Mouse (Mus musculus) MEL (cell line): ENCODE results near the gene Med27.

Experiments
- CHD2 ChIP-seq: IDR thresholded peaks from 2 replicates; pipeline ENCODE4 v1.6.1; 2011; ENCODE audit warnings: low read length, improper control_type of control experiment
- CTCF ChIP-seq, 3 experiments: IDR thresholded peaks in 2 of 3; conservative IDR thresholded peaks in 1 of 3; 2 replicates each; pipeline ENCODE4 v1.5.1; 2011 to 2012; ENCODE audit warnings: low read length in 3 of 3, low read depth in 2 of 3, mild to moderate bottlenecking in 2 of 3, improper control_type of control experiment in 1 of 3, inconsistent platforms in 1 of 3, mixed read lengths in 1 of 3, moderate library complexity in 1 of 3; ENCODE audit not compliant: control insufficient read depth in 1 of 3, insufficient read depth in 1 of 3, poor library complexity in 1 of 3, severe bottlenecking in 1 of 3
- ELF1 ChIP-seq: IDR thresholded peaks from 2 replicates; pipeline ENCODE4 v1.6.1; 2014; ENCODE audit warnings: low read depth, mild to moderate bottlenecking, inconsistent platforms, low read length, improper control_type of control experiment, moderate library complexity
- EP300 ChIP-seq, 2 experiments: IDR thresholded peaks; 2 replicates each; pipeline ENCODE4 v1.6.1; 2011; ENCODE audit warnings: improper control_type of control experiment in 2 of 2, low read length in 2 of 2, low read depth in 1 of 2, mild to moderate bottlenecking in 1 of 2
- HCFC1 ChIP-seq: IDR thresholded peaks from 2 replicates; pipeline ENCODE4 v1.6.1; 2012; ENCODE audit warnings: low read depth, mild to moderate bottlenecking, inconsistent platforms, low read length, improper control_type of control experiment, moderate library complexity
- MYB ChIP-seq: IDR thresholded peaks from 2 replicates; pipeline ENCODE4 v1.6.1; 2011; ENCODE audit warnings: mild to moderate bottlenecking, low read depth, low read length, improper control_type of control experiment
- POLR2A ChIP-seq, 2 experiments: IDR thresholded peaks; 2 replicates each; pipeline ENCODE4 v1.6.1; 2011 to 2012; ENCODE audit warnings: low read length in 2 of 2, mild to moderate bottlenecking in 2 of 2, control low read depth in 1 of 2, improper control_type of control experiment in 1 of 2, low read depth in 1 of 2, moderate library complexity in 1 of 2; ENCODE audit not compliant: control insufficient read depth in 1 of 2, insufficient read depth in 1 of 2, poor library complexity in 1 of 2
- SMC3 ChIP-seq: IDR thresholded peaks from 2 replicates; pipeline ENCODE4 v1.6.1; 2011; ENCODE audit warnings: low read depth, low read length, improper control_type of control experiment
- TCF12 ChIP-seq: IDR thresholded peaks from 2 replicates; pipeline ENCODE4 v1.6.1; 2014; ENCODE audit warnings: low read depth, mild to moderate bottlenecking, inconsistent platforms, low read length, improper control_type of control experiment, moderate library complexity
- USF1 ChIP-seq: IDR thresholded peaks from 2 replicates; pipeline ENCODE4 v1.6.1; 2014; ENCODE audit warnings: low read depth, mild to moderate bottlenecking, inconsistent platforms, low read length, improper control_type of control experiment, moderate library complexity
- USF2 ChIP-seq, 2 experiments: IDR thresholded peaks; 2 replicates each; pipeline ENCODE4 v1.6.1; 2011 to 2012; ENCODE audit warnings: improper control_type of control experiment in 2 of 2, low read length in 2 of 2, borderline replicate concordance in 1 of 2, inconsistent platforms in 1 of 2, low read depth in 1 of 2, mild to moderate bottlenecking in 1 of 2; ENCODE audit not compliant: insufficient read depth in 1 of 2

DNA sequence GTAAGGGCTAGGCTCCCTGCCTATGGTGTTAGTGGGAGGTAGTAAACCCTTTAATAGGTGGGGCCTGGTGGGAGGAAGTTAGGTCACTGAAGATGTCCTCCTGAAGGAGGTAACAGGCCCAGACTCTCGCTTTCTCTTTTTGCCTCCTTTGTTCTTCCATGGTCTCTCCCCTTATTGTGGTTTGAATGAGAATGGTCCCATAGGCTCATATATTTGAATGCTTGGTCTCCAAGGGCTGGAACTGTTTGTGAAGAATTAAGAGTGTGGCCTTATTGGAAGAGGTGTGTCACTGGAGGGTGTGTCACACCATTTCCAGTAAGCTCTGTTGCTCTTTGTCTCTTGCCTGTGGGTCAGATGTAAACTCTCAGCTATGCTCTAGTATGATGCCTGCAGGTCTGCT is 16.1 kb upstream of the Med27 start:
- TF ChIP-seq SMC3, result no peak
- TF ChIP-seq CTCF (IDR thresholded peaks at IDR 0.05 in 2 of 3, conservative IDR thresholded peaks at IDR 0.05 in 1 of 3; ENCODE audit: control insufficient read depth in 1 of 3, insufficient read depth in 1 of 3, low read depth in 2 of 3, low read length in 3 of 3, poor library complexity in 1 of 3, severe bottlenecking in 1 of 3), result no peak
- no peak for TF ChIP-seq CHD2
- TF ChIP-seq ELF1, result no peak
- TF ChIP-seq POLR2A (IDR thresholded peaks at IDR 0.05; ENCODE audit: control insufficient read depth in 1 of 2, insufficient read depth in 1 of 2, low read depth in 1 of 2, low read length in 2 of 2, poor library complexity in 1 of 2), result no peak
- no peak for TF ChIP-seq USF2 (IDR thresholded peaks at IDR 0.05; ENCODE audit: borderline replicate concordance in 1 of 2, insufficient read depth in 1 of 2, low read depth in 1 of 2, low read length in 2 of 2)
- no peak for TF ChIP-seq EP300 (IDR thresholded peaks at IDR 0.05; ENCODE audit: low read depth in 1 of 2, low read length in 2 of 2)
- no peak for TF ChIP-seq HCFC1
- TF ChIP-seq TCF12, result no peak
- TF ChIP-seq MYB, result no peak
- TF ChIP-seq USF1, result no peak
